Mouse (Mus musculus): ENCODE results near the gene E130114P18Rik. TPM values are rescaled to one million over a fixed set of nuclear protein-coding genes. Genes with fewer than 3 reads are reported as not detected.
A peak's percentile ranks its signal among the peaks of the same experiment; 100 is the strongest.

E130114P18Rik gene
- polyA plus RNA-seq, 1 experiment from 2014 or later, result 0.72 TPM

DNA sequence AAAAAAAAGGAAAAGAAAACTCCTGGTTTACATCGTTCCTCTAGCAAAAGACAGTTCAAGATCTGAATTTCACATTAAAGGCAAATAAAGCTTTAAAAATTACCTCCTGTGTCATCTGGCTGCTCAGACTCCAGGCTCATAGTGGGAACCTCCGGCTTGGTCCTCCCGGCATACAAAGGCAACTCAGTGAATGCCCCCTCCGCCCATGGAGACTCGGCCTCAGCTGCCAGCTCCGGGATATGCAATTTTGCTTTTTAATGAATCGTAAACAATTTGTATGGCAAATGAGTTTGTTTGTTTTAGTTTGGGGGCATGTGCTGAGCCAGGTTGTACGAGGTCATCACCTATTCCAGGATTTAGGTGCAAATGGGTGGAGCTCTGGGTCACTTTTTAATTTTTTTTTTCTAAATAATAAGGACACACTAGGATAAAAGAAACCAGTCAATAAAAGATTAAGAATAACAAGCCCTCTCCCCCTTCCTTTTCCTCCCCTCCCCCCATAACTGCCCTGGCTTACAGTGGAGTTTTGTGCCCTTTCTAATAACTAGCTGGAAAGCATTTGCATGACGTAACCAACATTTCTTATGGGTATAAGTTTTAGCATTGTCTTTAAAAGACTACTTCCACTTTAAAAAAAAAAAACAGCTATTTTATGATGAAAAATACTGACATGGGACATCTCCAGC lies 193.3 kb downstream of the E130114P18Rik start:
- Histone ChIP-seq H3K36me3 (ENCODE audit: control insufficient read depth, insufficient read depth, low read length) (no peaks in the 10 kb centered on the region), H3K9ac (ENCODE audit: low read depth, low read length) (no peak overlapping the region), H3K27me3 (ENCODE audit: control insufficient read depth, insufficient read depth, low read length) (no peaks in the 10 kb centered on the region), H3K27ac (ENCODE audit: low read depth, low read length) (no peak overlapping the region), H3K4me3 (ENCODE audit: low read depth, low read length) (no peak overlapping the region), H3K9me3 (replicated peaks; ENCODE audit: control insufficient read depth, low read length) (no peaks in the 10 kb centered on the region), H3K4me1 (ENCODE audit: control insufficient read depth, insufficient read depth, low read length) (no peaks in the 10 kb centered on the region), H3K4me2 (no peak overlapping the region)
- ATAC-seq (replicated peaks; ENCODE audit: insufficient number of reproducible peaks, low FRiP score, low TSS enrichment), result no peak
- 78% methylated on average over 9 of the region's 9 CpGs for WGBS (ENCODE audit: insufficient replicate concordance)

DNA sequence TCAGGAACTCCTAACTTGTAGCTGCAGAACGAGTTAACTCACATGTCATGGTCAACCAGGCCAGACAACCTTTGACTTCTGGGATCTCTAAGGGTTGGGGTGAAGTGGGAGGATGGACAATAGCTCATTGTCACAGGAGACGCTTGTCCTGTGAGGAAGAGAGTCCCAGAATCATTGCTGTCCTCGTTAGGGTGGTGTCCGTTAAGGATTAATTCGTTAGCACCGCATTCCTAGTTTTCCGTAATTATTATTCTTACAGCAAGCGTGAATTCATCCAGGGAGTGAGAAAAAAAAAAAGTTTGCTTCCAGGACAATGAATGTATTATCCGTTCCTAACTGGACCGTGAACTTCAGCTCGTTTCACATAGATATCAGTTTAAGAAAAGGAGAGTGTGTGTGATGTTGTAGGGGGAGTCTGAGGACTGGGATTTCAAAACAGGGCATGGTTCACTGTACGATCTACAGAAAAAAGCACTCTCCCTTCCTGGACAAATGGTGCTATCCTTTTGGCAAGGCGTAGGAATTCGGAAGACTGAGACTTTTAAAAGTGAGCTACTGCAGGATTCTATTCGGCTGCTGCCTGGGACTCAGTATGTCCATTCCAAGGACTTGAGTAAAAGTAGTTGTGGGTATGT lies 195.0 kb downstream of the E130114P18Rik start:
- ATAC-seq (replicated peaks; ENCODE audit: insufficient number of reproducible peaks, low FRiP score, low TSS enrichment), result no peak
- Histone ChIP-seq H3K9me3 (replicated peaks; ENCODE audit: control insufficient read depth, low read length) (no peaks in the 10 kb centered on the region), H3K9ac (ENCODE audit: low read depth, low read length) (no peak overlapping the region; the same call in 1 of the 2 replicates), H3K4me1 (ENCODE audit: control insufficient read depth, insufficient read depth, low read length) (no peaks in the 10 kb centered on the region), H3K36me3 (ENCODE audit: control insufficient read depth, insufficient read depth, low read length) (no peaks in the 10 kb centered on the region), H3K27ac (ENCODE audit: low read depth, low read length) (no peak overlapping the region), H3K4me3 (ENCODE audit: low read depth, low read length) (no peak overlapping the region), H3K27me3 (ENCODE audit: control insufficient read depth, insufficient read depth, low read length) (no peaks in the 10 kb centered on the region), H3K4me2 (peak overlapping the region; percentile 4; the same call in 1 of the 2 replicates)
- 59% methylated on average over 15 of the region's 15 CpGs for WGBS (ENCODE audit: insufficient replicate concordance)

DNA sequence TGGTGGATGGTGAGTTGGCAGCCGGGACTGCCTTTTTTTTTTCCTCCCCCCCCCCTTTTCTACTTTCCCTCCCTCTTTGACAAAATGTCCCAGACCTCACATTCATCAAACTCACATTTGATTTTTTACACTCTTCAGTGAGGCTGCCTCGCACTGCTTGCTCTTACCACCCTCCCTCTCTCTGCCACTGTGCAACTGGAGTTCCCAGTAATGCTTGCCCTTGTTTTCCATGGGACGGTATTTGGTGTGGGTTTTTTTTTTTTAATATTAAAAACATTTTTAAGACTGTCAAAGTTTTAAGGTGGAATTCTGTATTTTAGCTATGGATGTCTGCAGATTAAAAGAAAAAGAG lies 195.8 kb downstream of the E130114P18Rik start:
- 65% methylated on average over 3 of the region's 3 CpGs for WGBS (ENCODE audit: insufficient replicate concordance)
- ATAC-seq (replicated peaks; ENCODE audit: insufficient number of reproducible peaks, low FRiP score, low TSS enrichment), result no peak

DNA sequence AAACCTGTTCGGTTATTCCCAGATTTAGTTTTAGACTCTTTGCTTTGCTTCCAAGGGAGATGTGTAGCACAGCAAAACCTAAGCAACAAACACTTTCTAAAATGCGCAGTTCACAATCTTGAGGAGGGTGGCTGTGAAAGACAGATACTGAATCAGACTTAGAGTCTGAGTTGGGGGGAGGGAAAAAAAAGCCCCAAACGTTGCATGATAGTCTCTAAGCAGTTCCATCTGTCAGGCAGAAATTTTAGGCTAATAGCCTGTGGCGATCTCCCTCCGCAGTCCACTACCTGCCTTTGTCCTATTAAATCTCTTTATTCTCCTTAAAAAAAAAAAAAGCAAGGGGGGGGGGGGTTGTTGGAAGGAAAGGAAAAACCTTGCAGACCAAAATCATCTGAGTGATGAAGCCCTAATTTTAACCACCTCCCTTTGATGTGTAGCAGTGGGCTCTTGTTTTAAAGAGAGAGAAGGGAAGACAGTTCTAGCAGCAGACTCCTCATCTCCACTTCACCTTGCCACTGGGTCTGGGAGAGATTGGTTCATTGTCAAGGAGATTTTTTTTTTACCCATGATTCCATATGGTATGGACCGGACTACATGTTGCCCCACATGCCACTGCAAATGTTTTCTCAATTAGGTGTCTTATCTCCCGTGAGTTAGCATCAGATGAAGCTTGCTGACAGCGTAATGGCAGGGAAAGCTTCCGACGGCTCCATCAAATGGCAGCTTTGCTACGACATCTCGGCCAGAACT lies 196.4 kb downstream of the E130114P18Rik start:
- H3K4me1 ChIP-seq (ENCODE audit: control insufficient read depth, insufficient read depth, low read length), result no peaks in the 10 kb centered on the region
- H3K27me3 ChIP-seq (ENCODE audit: control insufficient read depth, insufficient read depth, low read length), result no peaks in the 10 kb centered on the region
- H3K36me3 ChIP-seq (ENCODE audit: control insufficient read depth, insufficient read depth, low read length), result no peaks in the 10 kb centered on the region
- no peak overlapping the region for H3K27ac ChIP-seq (ENCODE audit: low read depth, low read length)
- 54% methylated on average over 12 of the region's 12 CpGs for WGBS (ENCODE audit: insufficient replicate concordance)
- ATAC-seq (replicated peaks; ENCODE audit: insufficient number of reproducible peaks, low FRiP score, low TSS enrichment), result no peak
- no peak overlapping the region for H3K9ac ChIP-seq (ENCODE audit: low read depth, low read length)
- no peaks in the 10 kb centered on the region for H3K9me3 ChIP-seq (replicated peaks; ENCODE audit: control insufficient read depth, low read length)
- H3K4me2 ChIP-seq, result peak overlapping the region; percentile 5
- no peak overlapping the region for H3K4me3 ChIP-seq (ENCODE audit: low read depth, low read length)

More for the DNA sequence above, 195.8 kb downstream of the E130114P18Rik start:
- Histone ChIP-seq H3K36me3 (ENCODE audit: control insufficient read depth, insufficient read depth, low read length) (no peaks in the 10 kb centered on the region), H3K27me3 (ENCODE audit: control insufficient read depth, insufficient read depth, low read length) (no peaks in the 10 kb centered on the region), H3K4me2 (peak overlapping the region; percentile 5), H3K4me3 (ENCODE audit: low read depth, low read length) (no peak overlapping the region), H3K4me1 (ENCODE audit: control insufficient read depth, insufficient read depth, low read length) (no peaks in the 10 kb centered on the region), H3K27ac (ENCODE audit: low read depth, low read length) (no peak overlapping the region), H3K9ac (ENCODE audit: low read depth, low read length) (no peak overlapping the region), H3K9me3 (replicated peaks; ENCODE audit: control insufficient read depth, low read length) (no peaks in the 10 kb centered on the region)

DNA sequence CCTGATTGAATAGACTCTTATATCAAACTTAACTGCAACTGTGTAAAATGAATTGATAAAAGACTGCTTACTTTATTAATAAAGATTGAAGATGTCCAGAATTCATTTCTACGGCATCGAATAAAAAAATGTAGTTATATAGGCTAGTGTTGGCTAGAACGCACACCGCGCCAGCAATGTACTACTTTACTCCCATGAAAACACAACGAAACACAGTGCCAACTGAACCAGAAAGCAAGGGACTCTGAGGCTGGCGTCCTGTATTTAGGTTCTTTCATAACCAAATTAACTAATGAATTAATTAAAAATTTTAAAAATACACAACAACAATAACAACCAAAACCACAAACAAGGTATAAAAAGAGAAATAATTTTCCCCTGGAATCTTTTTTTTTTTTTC lies 197.0 kb downstream of the E130114P18Rik start:
- ATAC-seq (replicated peaks; ENCODE audit: insufficient number of reproducible peaks, low FRiP score, low TSS enrichment), result no peak
- H3K9ac ChIP-seq (ENCODE audit: low read depth, low read length), result no peak overlapping the region
- 89% methylated on average over 7 of the region's 7 CpGs for WGBS (ENCODE audit: insufficient replicate concordance)
- no peak overlapping the region for H3K4me2 ChIP-seq
- H3K4me1 ChIP-seq (ENCODE audit: control insufficient read depth, insufficient read depth, low read length), result no peaks in the 10 kb centered on the region
- H3K27me3 ChIP-seq (ENCODE audit: control insufficient read depth, insufficient read depth, low read length), result no peaks in the 10 kb centered on the region
- H3K4me3 ChIP-seq (ENCODE audit: low read depth, low read length), result no peak overlapping the region
- no peaks in the 10 kb centered on the region for H3K9me3 ChIP-seq (replicated peaks; ENCODE audit: control insufficient read depth, low read length)
- H3K27ac ChIP-seq (ENCODE audit: low read depth, low read length), result no peak overlapping the region
- no peaks in the 10 kb centered on the region for H3K36me3 ChIP-seq (ENCODE audit: control insufficient read depth, insufficient read depth, low read length)

DNA sequence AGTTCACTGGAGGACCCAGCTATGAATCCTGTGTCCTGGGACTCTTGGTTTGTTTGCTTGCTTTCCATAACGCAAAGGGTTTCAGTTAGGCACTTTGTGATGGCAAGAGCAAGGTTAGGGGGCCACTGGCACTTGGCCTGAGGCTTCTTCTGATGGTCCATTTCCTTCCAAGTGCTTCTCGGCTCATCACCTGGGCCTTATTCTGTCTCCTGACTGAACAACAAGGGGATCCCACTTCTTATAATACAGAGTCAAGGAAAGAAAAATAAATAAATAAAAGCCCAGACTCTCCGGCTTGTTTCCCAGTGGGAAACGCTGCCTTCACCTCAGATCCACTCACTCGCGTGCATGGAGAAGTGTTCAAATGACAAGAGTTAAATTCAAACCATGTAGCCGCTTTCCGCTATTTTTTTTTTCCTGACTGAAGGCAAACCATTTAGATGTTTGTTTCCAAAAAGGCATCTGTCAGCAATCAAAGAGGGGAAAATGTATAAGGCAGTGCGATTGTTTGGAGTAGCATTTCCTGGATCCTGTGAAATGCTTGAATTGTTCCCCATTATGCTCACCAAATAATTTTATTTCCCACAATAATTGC lies 199.2 kb downstream of the E130114P18Rik start:
- WGBS (ENCODE audit: insufficient replicate concordance), result 79% methylated on average over 9 of the region's 9 CpGs
- ATAC-seq (replicated peaks; ENCODE audit: insufficient number of reproducible peaks, low FRiP score, low TSS enrichment), result no peak
- Histone ChIP-seq H3K4me3 (ENCODE audit: low read depth, low read length) (no peak overlapping the region), H3K4me2 (no peak overlapping the region), H3K9ac (ENCODE audit: low read depth, low read length) (no peak overlapping the region), H3K36me3 (ENCODE audit: control insufficient read depth, insufficient read depth, low read length) (no peaks in the 10 kb centered on the region), H3K27ac (ENCODE audit: low read depth, low read length) (no peak overlapping the region), H3K27me3 (ENCODE audit: control insufficient read depth, insufficient read depth, low read length) (no peaks in the 10 kb centered on the region), H3K4me1 (ENCODE audit: control insufficient read depth, insufficient read depth, low read length) (no peaks in the 10 kb centered on the region), H3K9me3 (replicated peaks; ENCODE audit: control insufficient read depth, low read length) (no peaks in the 10 kb centered on the region)

DNA sequence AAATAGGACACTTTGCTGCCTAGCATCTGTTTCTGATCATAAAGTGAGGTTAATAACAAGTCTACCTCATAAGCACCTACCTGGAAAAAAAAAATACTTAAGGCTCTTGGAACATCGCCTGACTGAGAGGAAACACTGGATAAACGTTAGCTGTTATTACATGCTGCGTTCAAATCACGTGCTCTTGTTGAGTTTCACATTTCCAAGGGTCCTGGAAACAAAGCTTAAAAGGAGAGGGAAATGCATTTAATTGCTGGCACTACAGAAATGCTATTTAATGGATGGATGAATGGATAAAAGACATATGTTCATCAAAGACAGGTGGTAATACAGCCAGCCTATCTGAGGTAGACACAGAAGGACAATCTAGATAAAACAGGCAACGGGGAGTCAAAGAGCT lies 200.4 kb downstream of the E130114P18Rik start:
- Histone ChIP-seq H3K9ac (ENCODE audit: low read depth, low read length) (no peak overlapping the region), H3K9me3 (replicated peaks; ENCODE audit: control insufficient read depth, low read length) (no peaks in the 10 kb centered on the region), H3K27me3 (ENCODE audit: control insufficient read depth, insufficient read depth, low read length) (no peaks in the 10 kb centered on the region), H3K4me3 (ENCODE audit: low read depth, low read length) (no peak overlapping the region), H3K36me3 (ENCODE audit: control insufficient read depth, insufficient read depth, low read length) (no peaks in the 10 kb centered on the region), H3K4me2 (no peak overlapping the region), H3K4me1 (ENCODE audit: control insufficient read depth, insufficient read depth, low read length) (no peaks in the 10 kb centered on the region), H3K27ac (ENCODE audit: low read depth, low read length) (no peak overlapping the region)
- ATAC-seq (replicated peaks; ENCODE audit: insufficient number of reproducible peaks, low FRiP score, low TSS enrichment), result no peak
- 69% methylated on average over 5 of the region's 5 CpGs for WGBS (ENCODE audit: insufficient replicate concordance)

DNA sequence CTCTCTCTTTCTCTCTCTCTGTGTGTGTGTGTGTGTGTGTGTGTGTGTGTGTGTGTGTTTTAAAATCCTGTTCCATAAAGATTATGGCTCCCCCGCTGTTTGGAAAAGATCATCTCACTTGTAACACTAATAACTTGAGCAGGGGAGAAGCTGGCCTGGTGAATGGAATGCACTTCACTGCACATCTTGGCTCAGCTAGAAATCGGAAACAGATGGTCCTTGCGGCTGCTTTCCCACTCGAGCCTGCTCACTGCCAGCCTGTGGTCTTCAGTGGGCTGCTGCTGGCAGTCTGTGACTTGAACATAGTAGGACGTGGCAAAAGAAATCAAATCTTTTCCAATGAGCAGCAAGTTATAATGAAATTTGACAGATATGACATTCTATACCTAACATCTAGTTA lies 202.4 kb downstream of the E130114P18Rik start:
- H3K36me3 ChIP-seq (ENCODE audit: control insufficient read depth, insufficient read depth, low read length), result no peaks in the 10 kb centered on the region
- H3K27ac ChIP-seq (ENCODE audit: low read depth, low read length), result no peak overlapping the region
- no peak overlapping the region for H3K4me2 ChIP-seq
- no peaks in the 10 kb centered on the region for H3K4me1 ChIP-seq (ENCODE audit: control insufficient read depth, insufficient read depth, low read length)
- WGBS (ENCODE audit: insufficient replicate concordance), result 38% methylated on average over 5 of the region's 5 CpGs
- H3K9me3 ChIP-seq (replicated peaks; ENCODE audit: control insufficient read depth, low read length), result no peaks in the 10 kb centered on the region
- no peak overlapping the region for H3K9ac ChIP-seq (ENCODE audit: low read depth, low read length)
- no peaks in the 10 kb centered on the region for H3K27me3 ChIP-seq (ENCODE audit: control insufficient read depth, insufficient read depth, low read length)
- ATAC-seq (replicated peaks; ENCODE audit: insufficient number of reproducible peaks, low FRiP score, low TSS enrichment), result no peak
- H3K4me3 ChIP-seq (ENCODE audit: low read depth, low read length), result no peak overlapping the region

Data from heart, embryonic 11.5 days (tissue).